13 mouse cellular contexts compared by ENCODE assay signal in the genomic region with DNA sequence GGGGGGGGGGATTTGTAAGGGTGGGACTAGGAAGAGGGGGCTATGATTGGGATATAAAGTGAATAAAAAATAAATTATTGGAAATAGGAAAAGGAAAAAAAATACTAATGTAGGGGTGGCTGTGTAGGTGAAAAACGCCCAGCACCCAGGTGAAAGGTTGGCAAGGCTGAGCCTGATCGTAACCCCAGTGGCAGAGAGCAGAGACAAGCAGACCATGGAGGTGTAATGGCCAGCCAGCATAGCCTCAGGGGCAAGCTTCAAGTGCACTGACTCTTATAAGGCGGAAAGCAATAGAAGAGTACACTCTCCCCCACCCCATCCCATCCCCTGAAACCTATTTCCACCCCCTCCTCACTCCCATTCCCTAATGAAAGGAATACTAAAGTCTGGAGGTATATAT. TPM values are rescaled to one million over a fixed set of nuclear protein-coding genes. Genes with fewer than 3 reads are reported as not detected.
DNase-seq lines count a peak whose midpoint lies in the region; ATAC-seq and TF ChIP-seq lines count a peak whose summit lies in the region.
"Had no signal": no experiment of that assay in that cellular context is flagged by ENCODE, and none has a peak within 500 bp of the region (broad histone marks: within the 10 kb centered on the region; RNA-seq: fewer than 3 reads in every experiment).

No protein-coding gene starts in this region.

- no peak for TF ChIP-seq CTCF in gastrocnemius, adult 2 months (IDR thresholded peaks at IDR 0.05)
- no peak for TF ChIP-seq CTCF in lung, embryonic 14.5 days (IDR thresholded peaks at IDR 0.05; ENCODE audit: low read depth)

- H3K4me1 ChIP-seq in lung, embryonic 14.5 days (ENCODE audit: insufficient read depth), result no peaks in the 10 kb centered on the region
- peaks cover 24% of the 10 kb centered on the region for H3K4me1 ChIP-seq in limb, embryonic 10.5 days
- peaks cover 23% of the 10 kb centered on the region for H3K4me1 ChIP-seq in neural tube, embryonic 14.5 days (ENCODE audit: control insufficient read depth, insufficient read depth, low read length)

- peaks cover 25% of the 10 kb centered on the region for H3K36me3 ChIP-seq in lung, embryonic 14.5 days (ENCODE audit: insufficient read depth)
- peaks cover 28% of the 10 kb centered on the region for H3K36me3 ChIP-seq in limb, embryonic 10.5 days
- H3K36me3 ChIP-seq in neural tube, embryonic 14.5 days (ENCODE audit: control insufficient read depth, insufficient read depth, low read length), result peaks cover 19% of the 10 kb centered on the region

- H3K27ac ChIP-seq in gastrocnemius, adult 2 months, result peak overlapping the region; percentile 99
- H3K27ac ChIP-seq in lung, embryonic 14.5 days (ENCODE audit: low read depth), result no peak overlapping the region
- H3K27ac ChIP-seq in limb, embryonic 10.5 days, result peak overlapping the region; percentile 99
- no peak overlapping the region for H3K27ac ChIP-seq in neural tube, embryonic 14.5 days (ENCODE audit: low read depth, low read length)

- H3K9ac ChIP-seq in lung, embryonic 14.5 days, result peak overlapping the region; percentile 100; the same call in 1 of the 2 replicates
- no peak overlapping the region for H3K9ac ChIP-seq in neural tube, embryonic 14.5 days (replicated peaks; ENCODE audit: low read depth, low read length)

- H3K4me3 ChIP-seq in gastrocnemius, adult 2 months, result peak overlapping the region; percentile 100
- H3K4me3 ChIP-seq in lung, embryonic 14.5 days (ENCODE audit: low read depth, low read length), result no peak overlapping the region
- peak overlapping the region; percentile 97; the same call in 1 of the 2 replicates for H3K4me3 ChIP-seq in limb, embryonic 10.5 days
- H3K4me3 ChIP-seq in neural tube, embryonic 14.5 days (ENCODE audit: low read depth, low read length), result no peak overlapping the region

- peak overlapping the region; percentile 77 for H3K4me2 ChIP-seq in lung, embryonic 14.5 days
- H3K4me2 ChIP-seq in neural tube, embryonic 14.5 days (ENCODE audit: low read depth, low read length), result 0 out of 2 replicates have a peak overlapping the region, but pooled peaks have one; percentile 46

- H3K27me3 ChIP-seq in lung, embryonic 14.5 days (ENCODE audit: insufficient read depth, low read length), result no peaks in the 10 kb centered on the region
- H3K27me3 ChIP-seq in limb, embryonic 10.5 days (ENCODE audit: low read depth, poor library complexity, severe bottlenecking), result no peaks in the 10 kb centered on the region
- no peaks in the 10 kb centered on the region for H3K27me3 ChIP-seq in neural tube, embryonic 14.5 days (ENCODE audit: control insufficient read depth, insufficient read depth, low read length)

- ATAC-seq in lung, embryonic 14.5 days (ENCODE audit: insufficient read depth), result no peak
- no peak for ATAC-seq in neural tube, embryonic 14.5 days (ENCODE audit: low read depth)
- no peak for ATAC-seq in activated CD4-positive, CD25-positive, alpha-beta regulatory T cell, adult 4 months

- intact Hi-C loops in gastrocnemius, adult 2 months (cut with DNase I), result no loop called here
- intact Hi-C loops in gastrocnemius, postnatal 36 days (cut with DNase I), result loop anchor here (2.0 kb wide), 1 partner anchor 31 kb away; no protein-coding TSS in a partner anchor

- DNase-seq in gastrocnemius, adult 2 months, result no peak
- DNase-seq in gastrocnemius, postnatal 36 days, result no peak
- DNase-seq in lung, embryonic 14.5 days, result no peak
- DNase-seq in lung, adult 18-20 months, result no peak
- DNase-seq in limb, embryonic 10.5 days (ENCODE audit: low spot score), result no peak
- no peak for DNase-seq in testis, postnatal 10 days (ENCODE audit: low spot score)
- DNase-seq: cerebellum, adult 2 months had no signal

- 85% methylated on average over 3 of the region's 3 CpGs for WGBS in lung, embryonic 14.5 days
- 83% methylated on average over 3 of the region's 3 CpGs for WGBS in limb, embryonic 10.5 days
- 87% methylated on average over 3 of the region's 3 CpGs for WGBS in neural tube, embryonic 14.5 days

- no peaks in the 10 kb centered on the region for H3K9me3 ChIP-seq in lung, embryonic 14.5 days (ENCODE audit: low read depth, low read length)
- no peaks in the 10 kb centered on the region for H3K9me3 ChIP-seq in limb, embryonic 10.5 days (replicated peaks)
- no peaks in the 10 kb centered on the region for H3K9me3 ChIP-seq in neural tube, embryonic 14.5 days (ENCODE audit: control insufficient read depth, low read length)

RNA-seq across cellular contexts. Expression of a gene that starts 0.8 kb away (rescaled TPM):
- 10 to 100 TPM; 64.5 to 70.5 TPM for total RNA-seq in gastrocnemius, adult 2 months (2021)
- total RNA-seq in gastrocnemius, postnatal 36 days (2021), result 10 to 100 TPM; 49.4 to 66.7 TPM
- polyA plus RNA-seq in lung, embryonic 14.5 days (2014; fragmentation: Nextera tagmentation; extraction: Ambion mirVana), result 180 and 193 TPM in 2 replicates
- polyA plus RNA-seq in limb, embryonic 10.5 days (2016; fragmentation: Nextera tagmentation; extraction: Ambion mirVana), result 128 and 137 TPM in 2 replicates
- polyA plus RNA-seq in neural tube, embryonic 14.5 days (2014; fragmentation: Nextera tagmentation; extraction: Ambion mirVana), result 131 and 134 TPM in 2 replicates
- polyA plus RNA-seq in activated CD4-positive, CD25-positive, alpha-beta regulatory T cell, adult 4 months (2017; shearing (Covaris generic)), result 10 to 100 TPM; 52.4 to 55.6 TPM

RNA-seq across cellular contexts. Expression of a gene that starts 22.3 kb away (rescaled TPM):
- total RNA-seq in gastrocnemius, adult 2 months (2021), result 10 to 100 TPM; 16.3 to 30.0 TPM
- 10 to 100 TPM; 15.6 to 15.9 TPM for total RNA-seq in gastrocnemius, postnatal 36 days (2021)
- 22.4 and 24.9 TPM in 2 replicates for polyA plus RNA-seq in lung, embryonic 14.5 days (2014; fragmentation: Nextera tagmentation; extraction: Ambion mirVana)
- polyA plus RNA-seq in limb, embryonic 10.5 days (2016; fragmentation: Nextera tagmentation; extraction: Ambion mirVana), result 31.8 and 38.7 TPM in 2 replicates
- 10.4 and 14.1 TPM in 2 replicates for polyA plus RNA-seq in neural tube, embryonic 14.5 days (2014; fragmentation: Nextera tagmentation; extraction: Ambion mirVana)
- polyA plus RNA-seq in activated CD4-positive, CD25-positive, alpha-beta regulatory T cell, adult 4 months (2017; shearing (Covaris generic)), result 1 to 10 TPM; 3.5 to 4.2 TPM

RNA-seq across cellular contexts. Expression of a gene that starts 49.8 kb away (rescaled TPM):
- total RNA-seq in gastrocnemius, adult 2 months (2021), result not detected
- not detected for total RNA-seq in gastrocnemius, postnatal 36 days (2021)
- polyA plus RNA-seq in lung, embryonic 14.5 days (2014; fragmentation: Nextera tagmentation; extraction: Ambion mirVana), result not detected in 2 replicates
- polyA plus RNA-seq in limb, embryonic 10.5 days (2016; fragmentation: Nextera tagmentation; extraction: Ambion mirVana), result not detected in 2 replicates
- polyA plus RNA-seq in neural tube, embryonic 14.5 days (2014; fragmentation: Nextera tagmentation; extraction: Ambion mirVana), result not detected in 2 replicates
- not detected for polyA plus RNA-seq in activated CD4-positive, CD25-positive, alpha-beta regulatory T cell, adult 4 months (2017; shearing (Covaris generic))
- total RNA-seq: neutrophil, adult 5-6 weeks had no signal
- polyA plus RNA-seq: C2C12; cerebellum, adult 2 months; frontal cortex, adult 2 months; limb, embryonic 11.5 days had no signal

Comparison
In these comparisons a context has a peak if more than half of its experiments do, and no peak if none do; other contexts are left out.
1. H3K27ac ChIP-seq: peak in gastrocnemius, adult 2 months (single experiment) and limb, embryonic 10.5 days (single experiment); none in lung, embryonic 14.5 days (single experiment) and neural tube, embryonic 14.5 days (single experiment).
2. H3K4me3 ChIP-seq: peak in gastrocnemius, adult 2 months (single experiment) and limb, embryonic 10.5 days (single experiment); none in lung, embryonic 14.5 days (single experiment) and neural tube, embryonic 14.5 days (single experiment).